In the genomic region with DNA sequence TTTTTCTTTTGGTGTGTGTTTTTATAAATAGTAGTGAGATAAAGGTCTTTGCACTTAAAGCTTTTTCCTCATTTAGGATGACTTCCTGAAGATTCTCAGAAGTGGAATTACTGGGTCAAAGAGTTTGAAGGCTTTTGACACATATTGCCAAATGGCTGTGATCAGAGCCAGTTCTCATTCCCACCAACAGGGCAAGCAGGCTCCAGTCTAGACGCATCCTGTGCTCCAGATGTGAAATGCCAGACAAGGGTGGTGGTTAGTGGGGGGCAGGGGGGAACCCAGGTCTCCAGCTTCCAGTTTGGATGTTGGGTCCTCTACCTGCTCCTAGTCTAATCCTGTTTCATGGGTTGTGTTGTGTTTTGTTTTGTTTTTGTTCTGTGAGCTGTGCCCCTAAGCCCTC, we compare ENCODE assay signal across 24 mouse cellular contexts. TPM values are rescaled to one million over a fixed set of nuclear protein-coding genes. Genes with fewer than 3 reads are reported as not detected.
DNase-seq lines count a peak whose midpoint lies in the region; ATAC-seq and TF ChIP-seq lines count a peak whose summit lies in the region.
"Had no signal": no experiment of that assay in that cellular context is flagged by ENCODE, and none has a peak within 500 bp of the region (broad histone marks: within the 10 kb centered on the region; RNA-seq: fewer than 3 reads in every experiment).

No protein-coding gene starts in this region.

- H3K27ac ChIP-seq in intestine, postnatal 0 days (ENCODE audit: low read depth, low read length), result no peak overlapping the region
- no peak overlapping the region for H3K27ac ChIP-seq in intestine, embryonic 16.5 days (ENCODE audit: low read length)
- H3K27ac ChIP-seq in midbrain, postnatal 0 days (ENCODE audit: low read depth, low read length), result no peak overlapping the region
- no peak overlapping the region for H3K27ac ChIP-seq in midbrain, embryonic 16.5 days (ENCODE audit: low read length)
- H3K27ac ChIP-seq: embryonic facial prominence, embryonic 12.5 days; forebrain, embryonic 13.5 days; forebrain, embryonic 15.5 days had no signal

- no peak for ATAC-seq in intestine, postnatal 0 days
- ATAC-seq in intestine, embryonic 16.5 days, result no peak
- no peak for ATAC-seq in megakaryocyte, adult 5-6 weeks (ENCODE audit: poor library complexity, severe bottlenecking)
- ATAC-seq in midbrain, postnatal 0 days (ENCODE audit: low FRiP score), result no peak
- no peak for ATAC-seq in midbrain, embryonic 16.5 days
- ATAC-seq: activated CD4-positive, CD25-positive, alpha-beta regulatory T cell, adult 4 months; CD4-positive, CD25-positive, alpha-beta regulatory T cell, adult 4 months; forebrain, embryonic 13.5 days; forebrain, embryonic 15.5 days; Patski had no signal

- H3K9me3 ChIP-seq in intestine, postnatal 0 days (ENCODE audit: control insufficient read depth), result no peaks in the 10 kb centered on the region
- no peaks in the 10 kb centered on the region for H3K9me3 ChIP-seq in intestine, embryonic 16.5 days (ENCODE audit: control insufficient read depth, low read length)
- H3K9me3 ChIP-seq in megakaryocyte, embryonic 14.5 days, result no peaks in the 10 kb centered on the region
- no peaks in the 10 kb centered on the region for H3K9me3 ChIP-seq in midbrain, postnatal 0 days (ENCODE audit: low read length)
- no peaks in the 10 kb centered on the region for H3K9me3 ChIP-seq in midbrain, embryonic 16.5 days (replicated peaks; ENCODE audit: control insufficient read depth, low read length, poor library complexity, severe bottlenecking)
- H3K9me3 ChIP-seq: embryonic facial prominence, embryonic 10.5 days; embryonic facial prominence, embryonic 12.5 days; forebrain, embryonic 13.5 days; forebrain, embryonic 15.5 days; G1E had no signal

- H3K27me3 ChIP-seq in intestine, postnatal 0 days (replicated peaks; ENCODE audit: control insufficient read depth, insufficient read depth, low read length), result no peaks in the 10 kb centered on the region
- H3K27me3 ChIP-seq in intestine, embryonic 16.5 days (replicated peaks; ENCODE audit: control insufficient read depth, insufficient read depth, low read length), result no peaks in the 10 kb centered on the region
- peaks cover 25% of the 10 kb centered on the region for H3K27me3 ChIP-seq in megakaryocyte, embryonic 14.5 days (replicated peaks)
- H3K27me3 ChIP-seq in midbrain, postnatal 0 days (ENCODE audit: insufficient read depth, low read length), result no peaks in the 10 kb centered on the region
- H3K27me3 ChIP-seq in midbrain, embryonic 16.5 days (ENCODE audit: control insufficient read depth, insufficient read depth, low read depth, low read length), result no peaks in the 10 kb centered on the region
- H3K27me3 ChIP-seq: embryonic facial prominence, embryonic 12.5 days; forebrain, embryonic 13.5 days; forebrain, embryonic 15.5 days had no signal

- no peak overlapping the region for H3K4me3 ChIP-seq in intestine, postnatal 0 days (ENCODE audit: low read depth, low read length)
- H3K4me3 ChIP-seq in intestine, embryonic 16.5 days (ENCODE audit: low read length), result no peak overlapping the region
- peak overlapping the region; percentile 47 for H3K4me3 ChIP-seq in megakaryocyte, embryonic 14.5 days (replicated peaks)
- no peak overlapping the region for H3K4me3 ChIP-seq in midbrain, postnatal 0 days (ENCODE audit: low read depth, low read length)
- H3K4me3 ChIP-seq in midbrain, embryonic 16.5 days (ENCODE audit: low read depth, low read length), result no peak overlapping the region
- H3K4me3 ChIP-seq: embryonic facial prominence, embryonic 10.5 days; embryonic facial prominence, embryonic 12.5 days; forebrain, embryonic 13.5 days; forebrain, embryonic 15.5 days had no signal

- no peak for DNase-seq in midbrain, postnatal 0 days (ENCODE audit: low spot score)
- DNase-seq in left cerebral cortex, postnatal 10 days (ENCODE audit: extremely low spot score in 1 of 2, low spot score in 2 of 2), result no peak
- DNase-seq: adrenal gland, adult 2 months; adrenal gland, postnatal 10 days; adrenal gland, postnatal 25 days; B cell, adult 2 months; cerebellum, adult 11-12 months; cerebellum, adult 2 months; cerebellum, adult 9-10 months; cerebellum, postnatal 10 days; cerebellum, postnatal 25 days had no signal

- no peaks in the 10 kb centered on the region for H3K4me1 ChIP-seq in intestine, postnatal 0 days (replicated peaks; ENCODE audit: control insufficient read depth, insufficient read depth, low read length)
- H3K4me1 ChIP-seq in intestine, embryonic 16.5 days (ENCODE audit: control insufficient read depth, insufficient read depth, low read length), result peaks cover 19% of the 10 kb centered on the region
- peaks cover 51% of the 10 kb centered on the region for H3K4me1 ChIP-seq in megakaryocyte, embryonic 14.5 days
- peaks cover 17% of the 10 kb centered on the region for H3K4me1 ChIP-seq in midbrain, postnatal 0 days (ENCODE audit: insufficient read depth, low read length)
- peaks cover 15% of the 10 kb centered on the region for H3K4me1 ChIP-seq in midbrain, embryonic 16.5 days (ENCODE audit: control insufficient read depth, insufficient read depth, low read length)

- intact Hi-C loops in left cerebral cortex, postnatal 10 days (cut with DNase I), result no loop called here

- TF ChIP-seq CTCF in intestine, postnatal 0 days (IDR thresholded peaks at IDR 0.05; ENCODE audit: low read depth), result peak; percentile 15; the same call in 1 of the 2 replicates
- 0 out of 2 replicates have a peak, but pooled peaks have one; percentile 4 for TF ChIP-seq CTCF in midbrain, postnatal 0 days (IDR thresholded peaks at IDR 0.05)

- no peak overlapping the region for H3K9ac ChIP-seq in intestine, postnatal 0 days (ENCODE audit: low read depth, low read length)
- no peak overlapping the region for H3K9ac ChIP-seq in intestine, embryonic 16.5 days (ENCODE audit: low read depth, low read length)
- H3K9ac ChIP-seq in midbrain, postnatal 0 days (replicated peaks; ENCODE audit: low read length, poor library complexity, severe bottlenecking), result no peak overlapping the region
- H3K9ac ChIP-seq in midbrain, embryonic 16.5 days (ENCODE audit: low read depth, low read length), result no peak overlapping the region
- H3K9ac ChIP-seq: embryonic facial prominence, embryonic 12.5 days; forebrain, embryonic 13.5 days; forebrain, embryonic 15.5 days had no signal

- H3K4me2 ChIP-seq in intestine, postnatal 0 days (replicated peaks; ENCODE audit: low read depth), result no peak overlapping the region
- H3K4me2 ChIP-seq in intestine, embryonic 16.5 days (ENCODE audit: low read depth, low read length), result no peak overlapping the region
- no peak overlapping the region for H3K4me2 ChIP-seq in midbrain, postnatal 0 days (ENCODE audit: low read depth, low read length, poor library complexity, severe bottlenecking)
- no peak overlapping the region for H3K4me2 ChIP-seq in midbrain, embryonic 16.5 days (ENCODE audit: low read length)
- H3K4me2 ChIP-seq: embryonic facial prominence, embryonic 12.5 days; forebrain, embryonic 13.5 days; forebrain, embryonic 15.5 days had no signal

- no peaks in the 10 kb centered on the region for H3K36me3 ChIP-seq in intestine, postnatal 0 days (ENCODE audit: control insufficient read depth, insufficient read depth)
- no peaks in the 10 kb centered on the region for H3K36me3 ChIP-seq in intestine, embryonic 16.5 days (ENCODE audit: control insufficient read depth, insufficient read depth, low read length)
- H3K36me3 ChIP-seq in megakaryocyte, embryonic 14.5 days (replicated peaks; ENCODE audit: low read length), result no peaks in the 10 kb centered on the region
- H3K36me3 ChIP-seq in midbrain, postnatal 0 days (ENCODE audit: insufficient read depth, low read length), result no peaks in the 10 kb centered on the region
- no peaks in the 10 kb centered on the region for H3K36me3 ChIP-seq in midbrain, embryonic 16.5 days (ENCODE audit: control insufficient read depth, insufficient read depth, low read length)
- H3K36me3 ChIP-seq: embryonic facial prominence, embryonic 10.5 days; embryonic facial prominence, embryonic 12.5 days; forebrain, embryonic 15.5 days; G1E had no signal

- WGBS in intestine, postnatal 0 days, result 87% methylated on average over 1 of the region's 1 CpGs
- WGBS in intestine, embryonic 16.5 days, result 75% methylated on average over 1 of the region's 1 CpGs
- WGBS in midbrain, postnatal 0 days, result 82% methylated on average over 1 of the region's 1 CpGs
- WGBS in midbrain, embryonic 16.5 days, result 71% methylated on average over 1 of the region's 1 CpGs

RNA-seq across cellular contexts. Expression of a gene that starts 48.8 kb away (rescaled TPM):
- 1.8 and 2.0 TPM in 2 replicates for polyA plus RNA-seq in intestine, postnatal 0 days (2015; fragmentation: Nextera tagmentation; extraction: Ambion mirVana)
- 1.9 and 2.0 TPM in 2 replicates for polyA plus RNA-seq in intestine, embryonic 16.5 days (2015; fragmentation: Nextera tagmentation; extraction: Ambion mirVana)
- polyA plus RNA-seq in megakaryocyte, embryonic 14.5 days (2012; ENCODE audit: insufficient read depth, low replicate concordance), result 3.9 and 4.7 TPM in 2 replicates
- not detected in 2 replicates for total RNA-seq in megakaryocyte, adult 5-6 weeks (2015)
- not detected in 2 replicates for total RNA-seq in megakaryocyte, adult 5-6 weeks (2017)
- total RNA-seq in midbrain, postnatal 0 days (2014; rRNA removed), result 73.9 and 77.3 TPM in 2 replicates
- 6.9 and 7.5 TPM in 2 replicates for polyA plus RNA-seq in midbrain, postnatal 0 days (2015; fragmentation: Nextera tagmentation; extraction: Ambion mirVana)
- 7.0 and 7.1 TPM in 2 replicates for polyA plus RNA-seq in midbrain, embryonic 16.5 days (2015; fragmentation: Nextera tagmentation; extraction: Ambion mirVana)
- total RNA-seq in left cerebral cortex, postnatal 10 days (2021), result 10 to 100 TPM; 81.7 to 99.9 TPM
- polyA plus RNA-seq: G1E had no signal
